Mouse (Mus musculus) limb, embryonic 12.5 days (tissue): ENCODE results near the gene Trh. TPM values are rescaled to one million over a fixed set of nuclear protein-coding genes. Genes with fewer than 3 reads are reported as not detected.

Source experiments
- ATAC-seq: fragments of 200-750 bp; cut with Nextera tagmentation; 2 replicates; pipeline ENCODE4 v1.8.0; 2017; ENCODE audit warnings: low read depth, moderate TSS enrichment; ENCODE audit not compliant: insufficient number of reproducible peaks, insufficient read depth, low FRiP score, low TSS enrichment
- H3K27ac ChIP-seq: fragments of 300-500 bp; sonication (generic); 2 replicates; pipeline ENCODE4 v1.5.1; 2016; ENCODE audit warnings: mild to moderate bottlenecking, moderate library complexity
- H3K27me3 ChIP-seq: fragments of 300-500 bp; sonication (generic); 2 replicates; pipeline ENCODE4 v1.6.1; 2016; ENCODE audit warnings: mild to moderate bottlenecking, moderate library complexity
- H3K36me3 ChIP-seq: fragments of 300-500 bp; sonication (generic); 2 replicates; pipeline ENCODE4 v1.6.1; 2016; ENCODE audit warnings: mild to moderate bottlenecking, moderate library complexity
- H3K4me1 ChIP-seq: fragments of 300-500 bp; sonication (generic); replicated peaks from 2 replicates; pipeline ENCODE4 v1.6.1; 2016
- H3K4me2 ChIP-seq: fragments of 300-500 bp; sonication (generic); 2 replicates; pipeline ENCODE4 v1.6.1; 2016; ENCODE audit warnings: mild to moderate bottlenecking, moderate library complexity
- H3K4me3 ChIP-seq: fragments of 300-500 bp; sonication (generic); replicated peaks from 2 replicates; pipeline ENCODE4 v1.5.1; 2016; ENCODE audit warnings: mild to moderate bottlenecking
- H3K9ac ChIP-seq: fragments of 300-500 bp; sonication (generic); replicated peaks from 2 replicates; pipeline ENCODE4 v1.6.1; 2016; ENCODE audit warnings: mild to moderate bottlenecking, moderate library complexity
- H3K9me3 ChIP-seq: fragments of 300-500 bp; sonication (generic); 2 replicates; pipeline ENCODE4 v1.6.1; 2016; ENCODE audit warnings: mild to moderate bottlenecking, moderate library complexity
- WGBS: fragments of 180-500 bp; shearing (Covaris S2); methylation state at CpG from one replicate; pipeline ENCODE4 v1.1.7; 2016; 5-methylcytosine and 5-hydroxymethylcytosine counted together
- polyA plus RNA-seq: library from polyadenylated mRNA; unstranded; fragments of >200 nt; fragmentation: Nextera tagmentation; extraction: Ambion mirVana; gene quantifications from 2 replicates; pipeline ENCODE4 v1.2.1, GENCODE M21; 2016

Trh gene
- polyA plus RNA-seq, 1 experiment from 2014 or later: not detected

DNA sequence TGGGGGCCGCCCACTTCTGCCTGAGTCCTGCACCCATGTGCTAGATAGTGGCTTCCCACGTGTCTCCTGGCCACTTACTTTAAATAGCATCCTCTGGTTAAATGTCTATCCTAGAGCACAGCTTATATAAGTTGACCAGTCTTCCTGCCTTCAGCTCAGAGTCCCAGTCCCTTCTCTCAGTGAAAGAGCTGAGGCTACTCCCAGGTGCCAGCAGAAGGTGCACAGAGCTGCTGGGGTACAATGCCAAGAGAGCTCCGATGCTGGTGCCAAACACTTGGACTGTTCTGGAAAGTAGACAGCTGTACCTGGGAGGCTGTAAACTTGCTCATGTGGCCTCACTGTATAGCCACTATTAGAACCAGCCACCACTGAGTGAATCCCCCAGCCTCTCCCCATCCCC, 22.4 kb downstream of the Trh start:
- Histone ChIP-seq H3K4me2 (no peak overlapping the region), H3K4me3 (no peak overlapping the region), H3K27me3 (peaks cover 9% of the 10 kb centered on the region), H3K27ac (no peak overlapping the region), H3K9ac (no peak overlapping the region), H3K9me3 (no peaks in the 10 kb centered on the region), H3K36me3 (no peaks in the 10 kb centered on the region), H3K4me1 (no peaks in the 10 kb centered on the region)
- 83% methylated on average over 3 of the region's 3 CpGs for WGBS
- ATAC-seq: no peak

DNA sequence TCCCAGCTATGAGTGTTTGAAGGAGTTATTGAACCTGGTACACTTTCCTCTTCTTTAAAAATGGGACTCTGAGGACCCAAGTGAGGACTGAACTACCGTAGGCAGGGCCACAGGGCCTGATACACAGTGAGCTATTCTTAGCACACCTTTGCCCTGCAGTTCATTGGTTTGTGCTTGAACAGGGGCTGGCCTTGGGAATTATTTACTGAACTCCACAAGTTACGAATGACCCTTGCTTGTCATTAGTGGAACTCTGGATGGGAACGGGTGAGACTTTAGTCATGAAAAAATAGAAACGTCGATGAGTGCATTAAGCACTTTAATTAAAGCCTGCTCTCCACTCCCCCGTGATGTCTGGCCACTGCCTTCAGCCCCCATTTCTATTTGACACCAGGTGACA, 22.8 kb downstream of the Trh start:
- H3K4me3 ChIP-seq: no peak overlapping the region
- ATAC-seq: no peak

DNA sequence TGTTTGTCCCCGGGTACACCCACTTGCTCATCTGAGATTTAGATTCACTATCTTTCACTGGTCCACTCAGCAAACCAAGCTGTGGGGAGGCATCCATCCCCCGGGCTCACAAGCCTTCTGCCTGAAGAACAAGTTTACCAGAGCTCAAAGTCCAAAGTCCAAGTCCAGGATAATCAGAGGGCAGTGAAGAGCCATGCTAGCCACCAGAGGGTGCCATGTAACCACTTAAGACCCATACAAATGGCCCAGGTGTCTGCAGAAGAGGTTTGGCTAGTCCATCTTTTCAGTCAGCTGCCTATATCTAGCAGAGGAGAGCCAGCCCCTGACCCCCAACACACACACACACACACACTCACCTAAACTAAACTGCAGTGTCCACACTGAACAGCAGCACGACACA, 25.0 kb downstream of the Trh start:
- WGBS: 43% methylated on average over 3 of the region's 3 CpGs
- Histone ChIP-seq H3K9me3 (no peaks in the 10 kb centered on the region), H3K36me3 (no peaks in the 10 kb centered on the region), H3K4me3 (no peak overlapping the region), H3K9ac (no peak overlapping the region), H3K4me2 (no peak overlapping the region), H3K27ac (no peak overlapping the region), H3K4me1 (no peaks in the 10 kb centered on the region), H3K27me3 (peaks cover 9% of the 10 kb centered on the region; the same call in 1 of the 2 replicates)
- ATAC-seq: no peak

More for the DNA sequence above, 22.8 kb downstream of the Trh start:
- H3K36me3 ChIP-seq: no peaks in the 10 kb centered on the region
- no peak overlapping the region for H3K27ac ChIP-seq
- no peak overlapping the region for H3K4me2 ChIP-seq
- no peaks in the 10 kb centered on the region for H3K4me1 ChIP-seq
- WGBS: 79% methylated on average over 6 of the region's 6 CpGs
- no peak overlapping the region for H3K9ac ChIP-seq
- no peaks in the 10 kb centered on the region for H3K9me3 ChIP-seq
- H3K27me3 ChIP-seq: peaks cover 9% of the 10 kb centered on the region

DNA sequence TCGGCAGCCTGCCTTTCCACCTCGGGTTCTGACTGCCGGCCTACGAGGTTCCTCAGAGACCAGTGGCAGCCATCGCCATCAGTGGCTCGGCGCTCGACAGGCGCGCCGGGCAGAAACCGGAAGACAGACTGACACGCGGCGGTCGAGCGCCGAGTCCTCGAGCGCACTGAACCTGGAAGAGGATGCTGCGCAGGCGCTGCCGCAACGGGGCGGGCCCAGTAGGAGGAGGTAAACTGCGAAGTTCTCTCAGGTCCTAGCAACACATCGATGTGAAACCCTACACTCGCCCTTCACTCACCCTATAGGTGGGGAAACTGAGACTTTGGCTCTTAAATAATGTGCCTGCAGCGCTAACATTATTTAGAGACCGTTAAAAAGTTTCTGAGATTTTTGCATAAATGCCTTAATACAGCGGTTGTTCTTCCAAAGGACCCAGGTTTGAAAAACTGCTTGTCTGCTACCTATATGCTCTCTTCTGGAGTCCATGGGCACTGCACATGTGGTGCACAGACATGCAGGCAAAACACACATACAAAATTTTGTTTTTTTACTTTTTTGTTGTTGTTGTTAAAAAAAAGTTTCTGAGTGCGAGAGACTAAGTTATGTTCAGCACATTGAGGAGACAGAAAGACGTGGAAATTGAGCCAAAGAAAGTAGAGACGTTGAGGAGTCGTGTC, 29.5 kb downstream of the Trh start, which contains the start of gene Rbsn:
Gene Rbsn, minus strand, starts transcription at position 153 of the 677 bp plus-strand sequence.
- Histone ChIP-seq H3K27ac (peak within 1 kb of the TSS; percentile 79), H3K4me1 (peaks cover 9% of the 10 kb centered on the region), H3K36me3 (peaks cover 14% of the 10 kb centered on the region), H3K4me2 (peak within 1 kb of the TSS; percentile 96), H3K4me3 (peak within 1 kb of the TSS; percentile 98), H3K9me3 (no peaks in the 10 kb centered on the region), H3K27me3 (peaks cover 1% of the 10 kb centered on the region; the same call in 1 of the 2 replicates), H3K9ac (peak within 1 kb of the TSS; percentile 92)
- 12% methylated on average over 35 of the region's 35 CpGs for WGBS
- peak; percentile 93 for ATAC-seq

DNA sequence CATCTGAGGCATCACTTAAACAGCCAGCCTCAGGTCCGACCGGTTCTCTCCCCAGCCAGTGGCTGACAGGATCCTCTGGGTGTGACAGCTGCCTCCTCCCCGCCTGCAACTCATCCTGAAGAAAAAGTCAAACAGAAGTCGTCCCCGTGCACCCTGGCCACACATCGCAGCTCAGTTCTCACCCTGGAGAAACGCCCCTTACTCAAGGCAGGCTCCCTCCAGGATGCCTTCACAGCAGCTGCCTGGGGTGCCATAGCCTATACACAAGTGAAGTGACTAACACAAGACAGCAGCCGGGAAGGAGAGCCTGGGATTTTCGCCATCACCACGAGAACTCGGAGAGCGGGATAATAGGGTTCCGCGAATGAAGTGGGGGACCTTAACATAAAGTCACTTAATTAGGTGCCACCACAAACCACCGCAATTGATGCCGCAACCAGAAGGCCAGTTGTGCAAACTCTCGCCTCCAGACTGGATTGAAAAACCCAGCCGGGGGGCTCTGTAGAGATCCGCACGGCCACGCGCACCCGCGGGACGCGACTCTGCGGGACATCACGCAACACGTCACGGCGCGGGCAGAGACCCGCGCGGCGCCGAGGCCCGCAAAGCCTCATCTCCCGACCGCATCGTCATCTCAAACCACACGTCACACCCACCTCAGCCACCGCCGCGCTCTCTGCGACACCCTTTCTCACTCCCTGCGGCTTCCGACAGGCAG, 30.2 kb downstream of the Trh start:
- Histone ChIP-seq H3K4me1 (peaks cover 9% of the 10 kb centered on the region), H3K9ac (peak overlapping the region; percentile 92), H3K27me3 (no peaks in the 10 kb centered on the region), H3K36me3 (peaks cover 20% of the 10 kb centered on the region), H3K9me3 (no peaks in the 10 kb centered on the region), H3K4me3 (peak overlapping the region; percentile 98), H3K27ac (peak overlapping the region; percentile 79), H3K4me2 (peak overlapping the region; percentile 96)
- under 1% methylated on average over 48 of the region's 48 CpGs for WGBS
- peak; percentile 35; the same call in 1 of the 2 replicates for ATAC-seq

DNA sequence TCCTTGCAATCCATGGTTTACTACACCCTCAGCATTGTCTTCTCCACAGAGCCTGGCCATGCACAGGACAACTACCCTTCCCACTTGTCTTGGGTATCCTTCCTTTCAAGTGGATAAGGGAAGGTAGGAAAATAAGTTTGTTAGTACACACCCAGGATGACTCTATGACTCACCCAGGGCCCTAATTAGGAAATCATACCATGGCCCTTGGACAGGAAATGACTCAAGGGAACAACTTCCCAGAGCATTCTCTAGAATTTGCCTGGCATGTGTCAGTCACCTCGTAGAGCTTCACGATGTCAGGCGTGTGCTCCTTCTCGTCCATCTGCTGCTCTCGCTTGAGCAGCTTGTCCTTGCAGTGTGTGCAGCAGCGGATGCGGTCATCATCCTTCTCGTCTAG, 45.0 kb downstream of the Trh start:
- ATAC-seq: no peak
- Histone ChIP-seq H3K9me3 (no peaks in the 10 kb centered on the region), H3K27me3 (no peaks in the 10 kb centered on the region), H3K4me2 (no peak overlapping the region), H3K4me3 (no peak overlapping the region), H3K4me1 (no peaks in the 10 kb centered on the region), H3K27ac (no peak overlapping the region), H3K36me3 (peaks cover 87% of the 10 kb centered on the region), H3K9ac (no peak overlapping the region)
- WGBS: 94% methylated on average over 8 of the region's 8 CpGs

Other genes starting within 250 kb of the Trh start
- gene Nr2c2, start 153.3 kb downstream of the Trh start, polyA plus RNA-seq: 24.6 and 33.4 TPM in 2 replicates
- gene Mrps25, start 60.6 kb downstream of the Trh start, polyA plus RNA-seq: 87.1 and 90.4 TPM in 2 replicates
- 34.0 and 38.3 TPM in 2 replicates for gene Rbsn, start 29.7 kb downstream of the Trh start, polyA plus RNA-seq